Mouse (Mus musculus): ENCODE measurements around the gene Nyap1. TPM values are rescaled to one million over a fixed set of nuclear protein-coding genes. Genes with fewer than 3 reads are reported as not detected.

Gene Nyap1
- polyA plus RNA-seq, 1 experiment from 2014 or later, result 1.0 TPM

DNA sequence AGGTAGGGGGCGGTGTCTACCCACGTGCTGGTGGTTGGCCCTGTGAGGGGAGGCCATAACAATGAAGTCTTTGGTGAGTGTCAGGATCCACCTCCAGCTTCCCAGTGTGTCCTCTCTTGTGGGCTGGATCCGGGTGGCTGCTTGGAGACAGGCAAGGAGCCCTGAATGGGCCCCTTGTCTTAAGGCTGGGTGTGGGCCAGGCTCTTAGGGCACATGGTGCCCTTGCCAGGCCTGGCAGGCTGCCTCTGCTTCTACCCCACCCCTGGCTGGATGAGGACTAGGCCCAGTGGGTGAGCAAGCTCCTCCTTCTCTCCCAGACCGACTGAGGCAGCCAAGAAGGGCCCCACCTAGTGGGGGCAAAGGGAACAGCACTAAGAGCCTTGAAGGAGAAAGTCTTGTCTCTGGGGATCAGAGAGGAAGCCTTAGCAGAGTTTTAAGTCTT lies 18.6 kb upstream of the Nyap1 start:
- DNase-seq (ENCODE audit: low spot score) (peak; percentile 89), ATAC-seq (ENCODE audit: low FRiP score, low TSS enrichment) (peak; percentile 89)
- Histone ChIP-seq H3K27ac (replicated peaks) (peak overlapping the region; percentile 65), H3K4me1 (replicated peaks; ENCODE audit: control insufficient read depth, insufficient read depth) (no peaks in the 10 kb centered on the region), H3K27me3 (ENCODE audit: control insufficient read depth, insufficient read depth, low read length) (no peaks in the 10 kb centered on the region), H3K9ac (ENCODE audit: low read length) (0 out of 2 replicates have a peak overlapping the region, but pooled peaks have one; percentile 18), H3K4me2 (replicated peaks; ENCODE audit: low read depth) (no peak overlapping the region), H3K4me3 (ENCODE audit: low read depth, low read length) (no peak overlapping the region), H3K9me3 (ENCODE audit: control insufficient read depth, low read length) (no peaks in the 10 kb centered on the region), H3K36me3 (ENCODE audit: control insufficient read depth, insufficient read depth, low read length) (peaks cover 18% of the 10 kb centered on the region)
- 30% methylated on average over 4 of the region's 4 CpGs for WGBS
- TF ChIP-seq CTCF (IDR thresholded peaks at IDR 0.05; ENCODE audit: low read depth) (peak; percentile 92), EP300 (optimal IDR thresholded peaks at IDR 0.05) (no peak)

DNA sequence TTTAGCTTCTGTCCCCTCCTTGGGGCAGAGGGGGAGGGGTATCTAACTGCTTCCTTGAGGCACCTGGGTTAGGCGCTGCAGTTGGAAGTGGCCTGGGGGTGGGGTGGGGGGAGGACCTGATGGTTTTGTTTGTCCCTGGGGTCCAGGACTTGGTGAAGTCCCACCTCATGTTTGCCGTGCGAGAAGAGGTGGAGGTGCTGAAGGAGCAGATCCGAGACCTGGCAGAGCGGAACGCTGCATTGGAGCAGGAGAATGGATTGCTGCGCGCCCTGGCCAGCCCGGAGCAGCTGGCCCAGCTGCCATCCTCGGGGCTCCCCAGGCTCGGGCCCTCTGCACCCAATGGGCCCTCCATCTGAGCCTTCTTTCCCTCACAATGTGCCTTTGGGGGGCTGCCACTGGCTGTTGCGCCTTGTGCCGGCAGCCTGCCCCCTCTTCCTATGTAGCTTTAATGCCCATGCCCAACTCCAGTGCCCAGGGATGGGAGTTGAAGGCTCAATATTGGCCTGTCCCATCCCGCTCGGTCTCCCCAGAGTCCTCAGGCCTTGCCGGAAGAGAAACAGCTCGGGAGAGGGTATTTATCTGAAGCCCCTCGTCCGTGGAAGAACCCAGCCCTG lies 17.6 kb upstream of the Nyap1 start:
- Histone ChIP-seq H3K27me3 (ENCODE audit: control insufficient read depth, insufficient read depth, low read length) (no peaks in the 10 kb centered on the region), H3K4me2 (replicated peaks; ENCODE audit: low read depth) (no peak overlapping the region), H3K4me3 (ENCODE audit: low read depth, low read length) (no peak overlapping the region), H3K36me3 (ENCODE audit: control insufficient read depth, insufficient read depth, low read length) (peaks cover 18% of the 10 kb centered on the region), H3K27ac (replicated peaks) (peak overlapping the region; percentile 65), H3K9ac (ENCODE audit: low read length) (no peak overlapping the region), H3K4me1 (replicated peaks; ENCODE audit: control insufficient read depth, insufficient read depth) (no peaks in the 10 kb centered on the region), H3K9me3 (ENCODE audit: control insufficient read depth, low read length) (no peaks in the 10 kb centered on the region)
- ATAC-seq (ENCODE audit: low FRiP score, low TSS enrichment) (no peak), DNase-seq (ENCODE audit: low spot score) (no peak)
- TF ChIP-seq EP300 (optimal IDR thresholded peaks at IDR 0.05) (no peak), CTCF (IDR thresholded peaks at IDR 0.05; ENCODE audit: low read depth) (no peak)
- WGBS, result 88% methylated on average over 19 of the region's 19 CpGs

DNA sequence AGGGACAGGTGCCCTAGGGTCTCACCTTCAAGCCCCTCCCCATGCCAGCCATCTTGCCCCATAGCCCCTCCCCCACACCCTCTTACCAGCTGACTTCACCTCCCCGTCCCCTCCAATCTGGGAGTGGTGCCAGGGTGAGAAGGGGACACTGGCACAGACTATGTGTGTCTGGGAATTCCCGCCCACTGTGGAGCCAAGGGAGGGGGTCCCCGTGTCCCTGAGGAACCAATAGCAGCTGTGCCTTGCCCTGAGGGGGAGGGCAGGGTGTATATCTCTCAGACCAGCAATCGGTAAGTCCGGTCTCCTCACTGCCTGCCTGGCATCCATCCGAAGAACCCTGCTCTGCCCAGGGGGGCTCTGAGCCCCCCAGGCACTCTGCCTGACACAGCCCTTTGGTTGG lies 16.5 kb upstream of the Nyap1 start:
- 0 out of 2 replicates have a peak, but pooled peaks cover 2% of the 10 kb centered on the region for H3K4me1 ChIP-seq (replicated peaks; ENCODE audit: control insufficient read depth, insufficient read depth)
- peaks cover 22% of the 10 kb centered on the region for H3K36me3 ChIP-seq (ENCODE audit: control insufficient read depth, insufficient read depth, low read length)
- no peak overlapping the region for H3K4me2 ChIP-seq (replicated peaks; ENCODE audit: low read depth)
- no peaks in the 10 kb centered on the region for H3K9me3 ChIP-seq (ENCODE audit: control insufficient read depth, low read length)
- no peak overlapping the region for H3K27ac ChIP-seq (replicated peaks)
- ATAC-seq (ENCODE audit: low FRiP score, low TSS enrichment) (no peak), DNase-seq (ENCODE audit: low spot score) (no peak)
- 83% methylated on average over 6 of the region's 6 CpGs for WGBS
- no peak overlapping the region for H3K4me3 ChIP-seq (ENCODE audit: low read depth, low read length)
- H3K9ac ChIP-seq (ENCODE audit: low read length), result no peak overlapping the region
- TF ChIP-seq CTCF (IDR thresholded peaks at IDR 0.05; ENCODE audit: low read depth) (no peak), EP300 (optimal IDR thresholded peaks at IDR 0.05) (no peak)
- no peaks in the 10 kb centered on the region for H3K27me3 ChIP-seq (ENCODE audit: control insufficient read depth, insufficient read depth, low read length)

DNA sequence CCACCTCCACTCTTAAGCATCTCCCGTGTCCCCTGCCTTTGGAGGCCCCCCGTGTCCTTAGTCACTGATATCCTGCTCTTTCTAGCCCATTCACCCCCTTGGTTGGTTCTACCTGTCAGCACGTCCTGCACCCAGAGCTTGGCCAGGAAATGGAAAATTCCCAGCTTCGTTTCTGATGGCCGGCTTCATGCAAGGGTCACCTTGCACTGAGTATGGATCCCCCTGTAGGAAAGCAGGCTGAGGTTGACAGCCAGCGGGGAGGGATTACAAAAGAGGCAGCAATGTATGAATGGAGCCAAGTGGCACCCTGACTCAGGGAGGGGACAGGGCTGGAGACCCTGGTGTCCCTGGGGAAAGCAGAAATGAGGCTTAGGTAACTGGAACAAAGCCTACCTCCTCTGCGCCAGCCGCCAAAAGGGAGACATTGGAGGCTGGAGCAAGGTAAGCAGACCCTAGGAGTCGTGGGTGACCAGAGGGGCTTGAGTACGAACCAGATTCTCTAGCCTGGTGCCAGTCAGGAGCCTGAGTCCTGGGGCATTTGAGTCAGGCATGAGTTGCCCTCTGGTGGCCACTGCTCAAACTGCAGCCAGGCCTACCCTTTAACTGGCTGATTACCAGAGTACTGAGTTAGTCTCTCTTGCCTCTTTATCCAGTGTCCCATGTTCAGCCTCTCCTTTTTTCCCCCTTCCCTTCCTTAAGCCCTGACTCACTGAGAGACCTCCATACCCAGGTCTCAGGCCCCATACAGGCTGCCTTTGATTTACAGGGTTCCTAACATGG lies 15.7 kb upstream of the Nyap1 start:
- peak; percentile 89 for DNase-seq (ENCODE audit: low spot score)
- ATAC-seq (ENCODE audit: low FRiP score, low TSS enrichment), result peak; percentile 45
- no peaks in the 10 kb centered on the region for H3K9me3 ChIP-seq (ENCODE audit: control insufficient read depth, low read length)
- H3K4me2 ChIP-seq (replicated peaks; ENCODE audit: low read depth), result no peak overlapping the region
- TF ChIP-seq EP300 (optimal IDR thresholded peaks at IDR 0.05), result no peak
- peak; percentile 95 for TF ChIP-seq CTCF (IDR thresholded peaks at IDR 0.05; ENCODE audit: low read depth)
- 48% methylated on average over 10 of the region's 10 CpGs for WGBS
- 0 out of 2 replicates have a peak, but pooled peaks cover 2% of the 10 kb centered on the region for H3K4me1 ChIP-seq (replicated peaks; ENCODE audit: control insufficient read depth, insufficient read depth)
- no peak overlapping the region for H3K9ac ChIP-seq (ENCODE audit: low read length)
- no peaks in the 10 kb centered on the region for H3K27me3 ChIP-seq (ENCODE audit: control insufficient read depth, insufficient read depth, low read length)
- H3K27ac ChIP-seq (replicated peaks), result no peak overlapping the region
- H3K36me3 ChIP-seq (ENCODE audit: control insufficient read depth, insufficient read depth, low read length), result peaks cover 27% of the 10 kb centered on the region
- no peak overlapping the region for H3K4me3 ChIP-seq (ENCODE audit: low read depth, low read length)

DNA sequence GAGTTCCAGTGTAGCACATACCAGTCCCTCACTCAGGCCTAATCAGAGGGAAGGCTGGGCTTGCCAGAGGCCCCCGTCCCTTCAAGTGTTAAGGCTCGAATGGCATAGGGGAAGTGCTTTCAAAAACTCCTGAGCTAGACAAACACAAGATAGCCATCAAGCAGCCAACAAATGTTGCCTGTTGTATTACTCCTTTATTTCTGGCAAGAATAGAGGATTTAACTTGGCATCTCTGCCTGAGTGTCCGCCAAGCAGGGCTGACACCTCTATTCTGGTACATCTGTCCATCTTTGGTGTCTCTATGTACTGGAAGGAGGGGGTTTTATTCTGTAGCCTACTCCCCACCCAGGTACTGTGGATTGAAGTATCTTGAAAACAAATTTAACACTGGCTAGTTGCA lies 14.7 kb upstream of the Nyap1 start:
- no peak overlapping the region for H3K4me2 ChIP-seq (replicated peaks; ENCODE audit: low read depth)
- H3K27me3 ChIP-seq (ENCODE audit: control insufficient read depth, insufficient read depth, low read length), result no peaks in the 10 kb centered on the region
- 49% methylated on average over 3 of the region's 3 CpGs for WGBS
- no peaks in the 10 kb centered on the region for H3K9me3 ChIP-seq (ENCODE audit: control insufficient read depth, low read length)
- TF ChIP-seq CTCF (IDR thresholded peaks at IDR 0.05; ENCODE audit: low read depth) (no peak), EP300 (optimal IDR thresholded peaks at IDR 0.05) (no peak)
- H3K9ac ChIP-seq (ENCODE audit: low read length), result no peak overlapping the region
- no peak overlapping the region for H3K27ac ChIP-seq (replicated peaks)
- ATAC-seq (ENCODE audit: low FRiP score, low TSS enrichment), result no peak
- no peak overlapping the region for H3K4me3 ChIP-seq (ENCODE audit: low read depth, low read length)
- peaks cover 33% of the 10 kb centered on the region for H3K36me3 ChIP-seq (ENCODE audit: control insufficient read depth, insufficient read depth, low read length)
- no peak for DNase-seq (ENCODE audit: low spot score)
- H3K4me1 ChIP-seq (replicated peaks; ENCODE audit: control insufficient read depth, insufficient read depth), result 0 out of 2 replicates have a peak, but pooled peaks cover 2% of the 10 kb centered on the region

DNA sequence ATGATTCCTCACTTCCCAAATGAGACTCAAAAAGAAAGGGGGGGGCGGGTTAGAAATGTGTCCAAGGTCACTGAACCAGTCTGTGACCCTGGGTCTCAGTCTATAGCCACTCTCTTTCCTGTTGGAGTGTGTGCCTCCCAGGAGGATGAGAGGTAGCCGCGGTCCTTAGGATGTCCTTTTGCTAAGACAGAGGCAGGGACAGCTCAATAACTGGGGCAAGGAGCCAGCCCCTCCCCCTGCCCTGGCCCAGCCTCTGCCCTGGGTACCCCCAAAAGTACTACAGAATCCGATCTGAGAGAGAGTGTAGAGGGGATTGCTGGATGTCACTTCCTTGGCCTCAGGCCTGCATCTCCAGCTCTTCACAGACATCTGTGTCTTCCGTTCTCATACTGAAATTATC lies 14.0 kb upstream of the Nyap1 start:
- Histone ChIP-seq H3K27me3 (ENCODE audit: control insufficient read depth, insufficient read depth, low read length) (no peaks in the 10 kb centered on the region), H3K27ac (replicated peaks) (no peak overlapping the region), H3K9me3 (ENCODE audit: control insufficient read depth, low read length) (no peaks in the 10 kb centered on the region), H3K36me3 (ENCODE audit: control insufficient read depth, insufficient read depth, low read length) (peaks cover 34% of the 10 kb centered on the region), H3K4me2 (replicated peaks; ENCODE audit: low read depth) (no peak overlapping the region), H3K4me1 (replicated peaks; ENCODE audit: control insufficient read depth, insufficient read depth) (0 out of 2 replicates have a peak, but pooled peaks cover 2% of the 10 kb centered on the region), H3K4me3 (ENCODE audit: low read depth, low read length) (no peak overlapping the region), H3K9ac (ENCODE audit: low read length) (no peak overlapping the region)
- 80% methylated on average over 5 of the region's 5 CpGs for WGBS
- ATAC-seq (ENCODE audit: low FRiP score, low TSS enrichment), result no peak
- no peak for DNase-seq (ENCODE audit: low spot score)
- TF ChIP-seq CTCF (IDR thresholded peaks at IDR 0.05; ENCODE audit: low read depth), result no peak
- TF ChIP-seq EP300 (optimal IDR thresholded peaks at IDR 0.05), result no peak

Measured in stomach, postnatal 0 days (tissue).